Mouse (Mus musculus) mature B cell (primary cell): ENCODE results near the gene Tnrc6b.
"Not testable (repeated sequence)": the region's sequence is repeated elsewhere in the genome, so short reads cannot be mapped to it uniquely, and the experiment has no call there.

Source experiments
- in situ Hi-C: fragments of 300-500 bp; cut with MboI; formaldehyde crosslinking; loops from 2 replicates; pipeline ENCODE4 v1.14.3; 2019

Tnrc6b gene

GRCm38 (mm10) chr15:80913803-80914202 lies 202.7 kb downstream of the Tnrc6b start:
- in situ Hi-C loops: no loop called here

GRCm38 (mm10) chr15:80915850-80916249 lies 204.7 kb downstream of the Tnrc6b start:
- in situ Hi-C loops: no loop called here

GRCm38 (mm10) chr15:80916621-80917020 lies 205.5 kb downstream of the Tnrc6b start:
- in situ Hi-C loops: no loop called here

GRCm38 (mm10) chr15:80920346-80920745 lies 209.2 kb downstream of the Tnrc6b start:
- in situ Hi-C loops: no loop called here

GRCm38 (mm10) chr15:80921781-80922180 lies 210.7 kb downstream of the Tnrc6b start:
- in situ Hi-C loops: no loop called here

- in situ Hi-C loops: no loop called here
Observed at GRCm38 (mm10) chr15:80924211-80924610, 213.1 kb downstream of the Tnrc6b start.

- in situ Hi-C loops: no loop called here
Observed at GRCm38 (mm10) chr15:80928811-80929355, 217.8 kb downstream of the Tnrc6b start.

GRCm38 (mm10) chr15:80930048-80930571 lies 219.0 kb downstream of the Tnrc6b start:
- in situ Hi-C loops: no loop called here

GRCm38 (mm10) chr15:80930676-80931320 lies 219.7 kb downstream of the Tnrc6b start:
- in situ Hi-C loops: not testable (repeated sequence)

- in situ Hi-C loops: no loop called here
Observed at GRCm38 (mm10) chr15:80931345-80931960, 220.3 kb downstream of the Tnrc6b start.

GRCm38 (mm10) chr15:80934841-80935240 lies 223.7 kb downstream of the Tnrc6b start:
- in situ Hi-C loops: no loop called here

- in situ Hi-C loops: no loop called here
Observed at GRCm38 (mm10) chr15:80936686-80937085, 225.6 kb downstream of the Tnrc6b start.

- in situ Hi-C loops: no loop called here
Observed at GRCm38 (mm10) chr15:80938615-80939014, 227.5 kb downstream of the Tnrc6b start.

- in situ Hi-C loops: no loop called here
Observed at GRCm38 (mm10) chr15:80939401-80939800, 228.3 kb downstream of the Tnrc6b start.

GRCm38 (mm10) chr15:80941468-80942040 lies 230.4 kb downstream of the Tnrc6b start:
- in situ Hi-C loops: no loop called here

GRCm38 (mm10) chr15:80945851-80946250 lies 234.7 kb downstream of the Tnrc6b start:
- in situ Hi-C loops: no loop called here

- in situ Hi-C loops: no loop called here
Observed at GRCm38 (mm10) chr15:80948145-80949135, 237.3 kb downstream of the Tnrc6b start, which contains the start of gene Adsl. Gene Adsl (plus strand): TSS chr15:80948490.

GRCm38 (mm10) chr15:80949431-80949830 lies 238.3 kb downstream of the Tnrc6b start:
- in situ Hi-C loops: no loop called here

- in situ Hi-C loops: no loop called here
Observed at GRCm38 (mm10) chr15:80950055-80950454, 238.9 kb downstream of the Tnrc6b start.

GRCm38 (mm10) chr15:80953971-80954370 lies 242.9 kb downstream of the Tnrc6b start:
- in situ Hi-C loops: no loop called here

- in situ Hi-C loops: no loop called here
Observed at GRCm38 (mm10) chr15:80954861-80955260, 243.7 kb downstream of the Tnrc6b start.
